Mouse (Mus musculus): ENCODE results near the gene Gucd1.
"Not testable (repeated sequence)": the region's sequence is repeated elsewhere in the genome, so short reads cannot be mapped to it uniquely, and the experiment has no call there.

Gucd1 gene

GRCm38 (mm10) chr10:75373655-75374351 is 144.0 kb downstream of the Gucd1 start:
- not testable (repeated sequence) for DNase-seq (ENCODE audit: low spot score in 2 of 2)

GRCm38 (mm10) chr10:75365231-75365633 is 152.5 kb downstream of the Gucd1 start:
- DNase-seq (ENCODE audit: low spot score in 2 of 2) = no peak

- no peak for DNase-seq (ENCODE audit: low spot score in 2 of 2)
Observed at GRCm38 (mm10) chr10:75364796-75365195, 153.0 kb downstream of the Gucd1 start.

- not testable (repeated sequence) for DNase-seq (ENCODE audit: low spot score in 2 of 2)
Observed at GRCm38 (mm10) chr10:75364214-75364690, 153.5 kb downstream of the Gucd1 start.

GRCm38 (mm10) chr10:75355341-75355740 is 162.4 kb downstream of the Gucd1 start:
- no peak for DNase-seq (ENCODE audit: low spot score in 2 of 2)

GRCm38 (mm10) chr10:75353838-75354241 is 163.9 kb downstream of the Gucd1 start:
- not testable (repeated sequence) for DNase-seq (ENCODE audit: low spot score in 2 of 2)

GRCm38 (mm10) chr10:75352541-75352940 is 165.2 kb downstream of the Gucd1 start:
- DNase-seq (ENCODE audit: low spot score in 2 of 2) = no peak

GRCm38 (mm10) chr10:75350564-75350963 is 167.2 kb downstream of the Gucd1 start:
- DNase-seq (ENCODE audit: low spot score in 2 of 2) = no peak

GRCm38 (mm10) chr10:75345265-75345664 is 172.5 kb downstream of the Gucd1 start:
- DNase-seq (ENCODE audit: low spot score in 2 of 2) = no peak

- not testable (repeated sequence) for DNase-seq (ENCODE audit: low spot score in 2 of 2)
Observed at GRCm38 (mm10) chr10:75344563-75344962, 173.2 kb downstream of the Gucd1 start.

- no peak for DNase-seq (ENCODE audit: low spot score in 2 of 2)
Observed at GRCm38 (mm10) chr10:75341936-75342335, 175.8 kb downstream of the Gucd1 start.

GRCm38 (mm10) chr10:75339377-75339776 is 178.4 kb downstream of the Gucd1 start:
- DNase-seq (ENCODE audit: low spot score in 2 of 2) = no peak

- DNase-seq (ENCODE audit: low spot score in 2 of 2) = no peak
Observed at GRCm38 (mm10) chr10:75338852-75339251, 178.9 kb downstream of the Gucd1 start.

GRCm38 (mm10) chr10:75337231-75337630 is 180.5 kb downstream of the Gucd1 start:
- DNase-seq (ENCODE audit: low spot score in 2 of 2) = no peak

GRCm38 (mm10) chr10:75335075-75335474 is 182.7 kb downstream of the Gucd1 start:
- no peak for DNase-seq (ENCODE audit: low spot score in 2 of 2)

GRCm38 (mm10) chr10:75334175-75334574 is 183.6 kb downstream of the Gucd1 start:
- DNase-seq (ENCODE audit: low spot score in 2 of 2) = no peak

- DNase-seq (ENCODE audit: low spot score in 2 of 2) = no peak
Observed at GRCm38 (mm10) chr10:75333176-75333776, 184.5 kb downstream of the Gucd1 start.

GRCm38 (mm10) chr10:75332268-75332667 is 185.5 kb downstream of the Gucd1 start:
- no peak for DNase-seq (ENCODE audit: low spot score in 2 of 2)

GRCm38 (mm10) chr10:75328201-75328704 is 189.5 kb downstream of the Gucd1 start:
- DNase-seq (ENCODE audit: low spot score in 2 of 2) = no peak

GRCm38 (mm10) chr10:75327081-75327480 is 190.7 kb downstream of the Gucd1 start:
- no peak for DNase-seq (ENCODE audit: low spot score in 2 of 2)

- no peak for DNase-seq (ENCODE audit: low spot score in 2 of 2)
Observed at GRCm38 (mm10) chr10:75326553-75326952, 191.2 kb downstream of the Gucd1 start.

- no peak for DNase-seq (ENCODE audit: low spot score in 2 of 2)
Observed at GRCm38 (mm10) chr10:75325821-75326220, 192.0 kb downstream of the Gucd1 start.

GRCm38 (mm10) chr10:75324391-75324790 is 193.4 kb downstream of the Gucd1 start:
- DNase-seq (ENCODE audit: low spot score in 2 of 2) = no peak
